Mouse (Mus musculus) brain, embryonic 14.5 days (tissue): ENCODE measurements around the gene Rsrc2.

ENCODE experiments used
- CTCF ChIP-seq: fragments of 200-500 bp; IDR thresholded peaks from 2 replicates; pipeline ENCODE4 v1.5.1; 2012; ENCODE audit warnings: inconsistent platforms, mild to moderate bottlenecking, moderate library complexity, borderline replicate concordance; ENCODE audit not compliant: insufficient read depth, insufficient read length; ENCODE audit errors: extremely low read depth
- POLR2A ChIP-seq: fragments of 200-500 bp; IDR thresholded peaks from 2 replicates; pipeline ENCODE4 v1.6.1; 2012; ENCODE audit warnings: mild to moderate bottlenecking, inconsistent platforms, borderline replicate concordance; ENCODE audit not compliant: poor library complexity, insufficient read depth, insufficient read length, severe bottlenecking; ENCODE audit errors: extremely low read depth

GRCm38 (mm10) chr5:123684221-123685144 is 64.7 kb downstream of the Rsrc2 start, which contains the start of gene Clip1:
- TF ChIP-seq POLR2A (peak; percentile 83), CTCF (no peak)
